Mouse (Mus musculus) CH12.LX (cell line): ENCODE data around the gene Elfn2. TPM values are rescaled to one million over a fixed set of nuclear protein-coding genes. Genes with fewer than 3 reads are reported as not detected.

Source experiments
- DNase-seq: peaks from one replicate; pipeline ENCODE4 v3.0.0-alpha.2; 2013; ENCODE audit errors: extremely low read depth
- H3K27ac ChIP-seq: 2 replicates; pipeline ENCODE4 v1.5.1; 2012; ENCODE audit warnings: low read depth, mild to moderate bottlenecking, control low read depth, moderate library complexity; ENCODE audit not compliant: insufficient read depth
- H3K27me3 ChIP-seq: replicated peaks from 2 replicates; pipeline ENCODE3; 2012; ENCODE audit warnings: inconsistent platforms
- H3K36me3 ChIP-seq, 2 experiments: replicated peaks in 1 of 2; 2 replicates each; pipeline versions ENCODE3 to v1.6.1; 2012; ENCODE audit warnings: inconsistent platforms in 1 of 2, low read length in 1 of 2, mild to moderate bottlenecking in 1 of 2, mixed read lengths in 1 of 2, moderate library complexity in 1 of 2; ENCODE audit not compliant: control insufficient read depth in 1 of 2, insufficient read depth in 1 of 2
- H3K4me1 ChIP-seq, 2 experiments: 2 replicates each; pipeline ENCODE4 v1.6.1; 2012; ENCODE audit warnings: inconsistent platforms in 1 of 2, moderate library complexity in 1 of 2; ENCODE audit not compliant: insufficient read depth in 2 of 2, control insufficient read depth in 1 of 2
- H3K4me2 ChIP-seq: 2 replicates; pipeline ENCODE4 v1.6.1; 2012; ENCODE audit warnings: low read depth, mild to moderate bottlenecking, control low read depth; ENCODE audit not compliant: poor library complexity, insufficient read depth, severe bottlenecking
- H3K4me3 ChIP-seq, 3 experiments: fragments of 150-350 bp in 1 of 3; sonication (generic) in 1 of 3; replicated peaks in 1 of 3; 2 replicates each; pipeline versions ENCODE3 to v1.5.1; 2011 to 2012; ENCODE audit warnings: low read depth in 2 of 3, low read length in 2 of 3, mild to moderate bottlenecking in 2 of 3, moderate library complexity in 2 of 3, control low read depth in 1 of 3, improper control_type of control experiment in 1 of 3, inconsistent platforms in 1 of 3, mixed read lengths in 1 of 3; ENCODE audit not compliant: poor library complexity in 1 of 3
- H3K79me2 ChIP-seq: replicated peaks from 2 replicates; pipeline ENCODE4 v1.6.1; 2012; ENCODE audit warnings: mild to moderate bottlenecking, moderate library complexity; ENCODE audit not compliant: control insufficient read depth, poor library complexity, insufficient read depth, severe bottlenecking; ENCODE audit errors: extremely low read depth
- H3K9ac ChIP-seq: 2 replicates; pipeline ENCODE4 v1.6.1; 2012; ENCODE audit warnings: low read depth, mild to moderate bottlenecking, control low read depth, moderate library complexity; ENCODE audit not compliant: insufficient read depth
- H3K9me3 ChIP-seq: replicated peaks from 2 replicates; pipeline ENCODE3; 2012; ENCODE audit warnings: low read length, inconsistent platforms, mixed read lengths
- BHLHE40 ChIP-seq: IDR thresholded peaks from 2 replicates; pipeline ENCODE4 v1.6.1; 2011; ENCODE audit warnings: mild to moderate bottlenecking, low read depth, low read length, improper control_type of control experiment
- CHD1 ChIP-seq: IDR thresholded peaks from 2 replicates; pipeline ENCODE4 v1.6.1; 2012; ENCODE audit warnings: low read depth, low read length, improper control_type of control experiment, inconsistent platforms
- CHD2 ChIP-seq: IDR thresholded peaks from 2 replicates; pipeline ENCODE4 v1.6.1; 2011; ENCODE audit warnings: low read length, improper control_type of control experiment
- CTCF ChIP-seq, 2 experiments: IDR thresholded peaks in 1 of 2; conservative IDR thresholded peaks in 1 of 2; 2 replicates each; pipeline ENCODE4 v1.5.1; 2011 to 2012; ENCODE audit warnings: low read depth in 2 of 2, low read length in 2 of 2, improper control_type of control experiment in 1 of 2, inconsistent platforms in 1 of 2, mild to moderate bottlenecking in 1 of 2, moderate library complexity in 1 of 2
- E2F4 ChIP-seq: IDR thresholded peaks from 2 replicates; pipeline ENCODE4 v1.6.1; 2011; ENCODE audit warnings: low read depth, low read length, improper control_type of control experiment; ENCODE audit not compliant: insufficient replicate concordance
- ELF1 ChIP-seq: IDR thresholded peaks from 2 replicates; pipeline ENCODE4 v1.6.1; 2014; ENCODE audit warnings: low read depth, mild to moderate bottlenecking, inconsistent platforms, low read length, improper control_type of control experiment
- ETS1 ChIP-seq: conservative IDR thresholded peaks from 2 replicates; pipeline ENCODE4 v1.6.1; 2012; ENCODE audit warnings: low read depth, mild to moderate bottlenecking, inconsistent platforms, low read length, improper control_type of control experiment, moderate library complexity
- GABPA ChIP-seq: IDR thresholded peaks from 2 replicates; pipeline ENCODE4 v1.6.1; 2012; ENCODE audit warnings: low read depth, low read length, improper control_type of control experiment, inconsistent platforms; ENCODE audit not compliant: insufficient replicate concordance
- HCFC1 ChIP-seq: IDR thresholded peaks from 2 replicates; pipeline ENCODE4 v1.6.1; 2012; ENCODE audit warnings: low read depth, mild to moderate bottlenecking, inconsistent platforms, low read length, improper control_type of control experiment
- IRF4 ChIP-seq: IDR thresholded peaks from 2 replicates; pipeline ENCODE4 v1.6.1; 2014; ENCODE audit warnings: low read depth, mild to moderate bottlenecking, inconsistent platforms, low read length, improper control_type of control experiment
- JUN ChIP-seq: IDR thresholded peaks from 2 replicates; pipeline ENCODE4 v1.6.1; 2011; ENCODE audit warnings: low read depth, mild to moderate bottlenecking, low read length, improper control_type of control experiment, moderate library complexity; ENCODE audit not compliant: insufficient read depth
- JUND ChIP-seq: conservative IDR thresholded peaks from 2 replicates; pipeline ENCODE4 v1.6.1; 2011; ENCODE audit warnings: low read depth, low read length, improper control_type of control experiment
- KAT2A ChIP-seq: IDR thresholded peaks from 2 replicates; pipeline ENCODE4 v1.6.1; 2012; ENCODE audit warnings: low read length, improper control_type of control experiment, inconsistent platforms; ENCODE audit not compliant: insufficient replicate concordance
- MAFK ChIP-seq: IDR thresholded peaks from 2 replicates; pipeline ENCODE4 v1.6.1; 2011; ENCODE audit warnings: low read length, improper control_type of control experiment; ENCODE audit not compliant: insufficient replicate concordance
- MXI1 ChIP-seq: IDR thresholded peaks from 2 replicates; pipeline ENCODE4 v1.6.1; 2011; ENCODE audit warnings: mild to moderate bottlenecking, low read depth, low read length, improper control_type of control experiment
- POLR2A ChIP-seq: IDR thresholded peaks from 2 replicates; pipeline ENCODE4 v1.6.1; 2011; ENCODE audit warnings: low read depth, mild to moderate bottlenecking, improper control_type of control experiment, low read length
- POLR2AphosphoS2 ChIP-seq: IDR thresholded peaks from 2 replicates; pipeline ENCODE4 v1.6.1; 2011; ENCODE audit warnings: low read depth, low read length, improper control_type of control experiment
- RAD21 ChIP-seq: IDR thresholded peaks from 2 replicates; pipeline ENCODE4 v1.6.1; 2011; ENCODE audit warnings: low read depth, mild to moderate bottlenecking, low read length, improper control_type of control experiment, moderate library complexity
- RCOR1 ChIP-seq: conservative IDR thresholded peaks from 2 replicates; pipeline ENCODE4 v1.6.1; 2012; ENCODE audit warnings: low read depth, mild to moderate bottlenecking, inconsistent platforms, low read length, improper control_type of control experiment
- SIN3A ChIP-seq: IDR thresholded peaks from 2 replicates; pipeline ENCODE4 v1.6.1; 2012; ENCODE audit warnings: low read length, improper control_type of control experiment, inconsistent platforms
- SMC3 ChIP-seq: IDR thresholded peaks from 2 replicates; pipeline ENCODE4 v1.6.1; 2011; ENCODE audit warnings: low read depth, low read length, improper control_type of control experiment
- TBP ChIP-seq: conservative IDR thresholded peaks from 2 replicates; pipeline ENCODE4 v1.6.1; 2011; ENCODE audit warnings: low read depth, low read length, improper control_type of control experiment
- TCF12 ChIP-seq: IDR thresholded peaks from 2 replicates; pipeline ENCODE4 v1.6.1; 2014; ENCODE audit warnings: low read depth, mild to moderate bottlenecking, inconsistent platforms, low read length, improper control_type of control experiment
- UBTF ChIP-seq: IDR thresholded peaks from 2 replicates; pipeline ENCODE4 v1.6.1; 2012; ENCODE audit warnings: low read depth, mild to moderate bottlenecking, inconsistent platforms, low read length, improper control_type of control experiment, moderate library complexity
- USF1 ChIP-seq: IDR thresholded peaks from 2 replicates; pipeline ENCODE4 v1.6.1; 2014; ENCODE audit warnings: low read depth, mild to moderate bottlenecking, inconsistent platforms, low read length, improper control_type of control experiment
- ZC3H11A ChIP-seq: IDR thresholded peaks from 2 replicates; pipeline ENCODE4 v1.6.1; 2012; ENCODE audit warnings: low read depth, mild to moderate bottlenecking, inconsistent platforms, low read length, improper control_type of control experiment
- ZKSCAN1 ChIP-seq: IDR thresholded peaks from 2 replicates; pipeline ENCODE4 v1.6.1; 2012; ENCODE audit warnings: low read depth, inconsistent platforms, low read length, improper control_type of control experiment, borderline replicate concordance
- ZMIZ1 ChIP-seq: IDR thresholded peaks from 2 replicates; pipeline ENCODE4 v1.6.1; 2012; ENCODE audit warnings: low read depth, mild to moderate bottlenecking, inconsistent platforms, low read length, improper control_type of control experiment
- dilution Hi-C: fragments of 300-500 bp; cut with MboI; formaldehyde crosslinking; loops from 2 replicates; pipeline ENCODE4 v1.14.3; 2020; ENCODE audit warnings: low sequenced_read_pairs; ENCODE audit not compliant: extremely low pct_unique_long_range_greater_than_20kb, extremely low pct_ligation_motif_present
- in situ Hi-C: fragments of 300-500 bp; cut with MboI; formaldehyde crosslinking; loops from 3 replicates; pipeline ENCODE4 v1.14.3; 2019; ENCODE audit warnings: low sequenced_read_pairs, low pct_ligation_motif_present, low pct_unique_long_range_greater_than_20kb, mixed read lengths
- polyA plus RNA-seq: library from polyadenylated mRNA; unstranded; fragments of >175 nt; gene quantifications from 2 replicates; pipeline ENCODE4 v1.2.1, GENCODE M21; 2012; ENCODE audit warnings: low read depth; ENCODE audit not compliant: insufficient read length
- total RNA-seq, 2 experiments: library from RNA; depleted of rRNA; stranded (reverse); fragments of 300-350 nt in 1 of 2; fragments of >200 nt in 1 of 2; gene quantifications; 2 replicates each; pipeline ENCODE4 v1.2.3; 2012 to 2014

Elfn2 gene
- total and polyA plus RNA-seq, 3 experiments = 0.06 TPM; not detected in 2

DNA sequence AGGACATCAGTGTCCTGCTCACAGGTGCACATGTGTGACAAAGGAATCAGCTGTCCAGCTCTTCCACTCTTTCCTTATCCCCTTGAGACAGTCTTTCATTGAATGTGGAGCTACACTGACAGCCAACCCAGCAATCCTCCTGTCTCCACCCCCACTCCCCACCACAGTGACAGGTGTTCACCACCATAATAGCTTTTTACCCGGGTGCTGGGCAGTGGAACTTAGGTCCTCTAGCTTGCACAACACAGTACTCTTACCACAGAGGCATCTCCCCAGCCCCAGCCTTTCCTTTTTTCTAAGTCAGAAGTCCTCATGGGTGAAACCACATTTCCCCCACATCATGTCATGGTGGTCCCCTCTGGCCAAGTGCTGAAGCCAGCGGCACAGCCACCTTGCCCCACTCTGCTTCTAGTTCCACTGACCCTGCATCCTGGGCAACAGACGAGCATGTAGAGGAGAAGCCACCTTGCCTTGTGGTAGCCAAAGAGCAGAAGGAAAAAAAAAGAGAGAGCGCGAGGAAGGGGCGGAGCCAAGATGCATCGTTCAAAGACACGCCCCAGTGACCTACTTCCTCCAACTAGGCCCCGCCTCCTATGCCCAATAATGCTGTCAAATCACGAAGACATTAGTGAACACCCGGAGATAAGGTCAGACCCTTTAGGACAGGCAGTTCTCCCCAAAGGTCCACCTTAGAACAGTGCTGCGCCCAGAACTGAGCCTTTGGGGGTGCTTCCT is 11.9 kb upstream of the Elfn2 start:
- Histone ChIP-seq H3K27ac (no peak overlapping the region), H3K9ac (no peak overlapping the region), H3K9me3 (peaks cover 4% of the 10 kb centered on the region), H3K36me3 (no peaks in the 10 kb centered on the region), H3K27me3 (peaks cover 48% of the 10 kb centered on the region), H3K4me3 (no peak overlapping the region), H3K4me1 (no peaks in the 10 kb centered on the region), H3K79me2 (no peaks in the 10 kb centered on the region), H3K4me2 (no peak overlapping the region)
- dilution Hi-C loops = loop anchor here (25.0 kb wide), 1 partner anchor 107 kb away; the partner anchor contains the start of gene Cdc42ep1
- in situ Hi-C loops = loop anchor here (25.0 kb wide), 1 partner anchor 293 kb away; the partner anchor contains the start of gene Kctd17
- no peak for DNase-seq
- TF ChIP-seq ETS1 (no peak), GABPA (no peak), E2F4 (no peak), SMC3 (no peak), JUN (no peak), TBP (no peak), MAFK (no peak), KAT2A (no peak), POLR2A (no peak), RCOR1 (no peak), RAD21 (no peak), POLR2AphosphoS2 (no peak), ZMIZ1 (no peak), CHD2 (no peak), UBTF (no peak), CHD1 (no peak), ZC3H11A (no peak)
- TF ChIP-seq, all 38 proteins: peak for 0

DNA sequence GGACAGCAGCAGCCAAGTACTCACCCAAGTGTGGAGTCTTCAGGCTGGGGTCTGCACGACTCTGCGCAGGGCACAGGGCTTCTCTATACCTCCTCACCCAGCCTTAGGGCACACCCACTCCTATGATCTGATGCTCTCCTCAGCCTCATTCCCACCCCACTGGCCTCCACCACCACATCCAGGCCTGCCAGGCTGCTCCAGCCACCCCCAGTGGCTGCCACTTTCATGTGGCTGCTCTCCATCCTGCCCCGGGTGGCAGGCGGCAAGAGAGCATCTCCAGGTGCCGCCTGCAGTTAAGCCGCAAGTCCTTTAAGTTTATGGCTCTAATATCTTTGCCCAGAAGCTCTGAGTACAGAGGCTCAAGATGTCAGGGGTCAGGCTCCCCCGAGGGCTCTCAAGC is 8.1 kb upstream of the Elfn2 start:
- Histone ChIP-seq H3K4me1 (no peaks in the 10 kb centered on the region), H3K36me3 (no peaks in the 10 kb centered on the region), H3K9me3 (peaks cover 4% of the 10 kb centered on the region), H3K79me2 (no peaks in the 10 kb centered on the region), H3K27ac (no peak overlapping the region), H3K4me3 (no peak overlapping the region), H3K4me2 (no peak overlapping the region), H3K9ac (no peak overlapping the region), H3K27me3 (peaks cover 65% of the 10 kb centered on the region)
- dilution Hi-C loops = loop anchor here (25.0 kb wide), 1 partner anchor 111 kb away; the partner anchor contains the start of gene Cdc42ep1
- in situ Hi-C loops = loop anchor here (25.0 kb wide), 1 partner anchor 289 kb away; the partner anchor contains the start of gene Kctd17
- TF ChIP-seq RAD21 (no peak), JUN (no peak), POLR2A (no peak), USF1 (no peak), SIN3A (no peak), KAT2A (no peak), HCFC1 (no peak), TBP (no peak), ELF1 (no peak), IRF4 (no peak), ZKSCAN1 (no peak), CHD2 (no peak), CTCF (conservative IDR thresholded peaks at IDR 0.05 in 1 of 2, IDR thresholded peaks at IDR 0.05 in 1 of 2; ENCODE audit: low read depth in 2 of 2, low read length in 2 of 2) (no peak), BHLHE40 (no peak), JUND (no peak), TCF12 (no peak), MXI1 (no peak), E2F4 (no peak)
- no peak for DNase-seq
